Mouse (Mus musculus): ENCODE data around the gene Mterf2. TPM values are rescaled to one million over a fixed set of nuclear protein-coding genes. Genes with fewer than 3 reads are reported as not detected.

The Mterf2 gene
- polyA plus RNA-seq (2014; fragmentation: Illumina TruSeq; extraction: RNeasy Lipid Tissue Mini Kit (QIAGEN cat#74804); ENCODE audit: low read depth, low replicate concordance): 28.6 TPM

GRCm38 (mm10) chr10:85127395-85128287 lies at the start of gene Mterf2:
Gene Mterf2, minus strand, starts transcription at chr10:85128027.

GRCm38 (mm10) chr10:85102247-85103084 lies 25.4 kb downstream of the Mterf2 start, which contains the start of the genes Fhl4 and Tmem263:
Gene Fhl4, minus strand, starts transcription at chr10:85102495.
Gene Tmem263, plus strand, starts transcription at chr10:85102627.

Other genes starting within 250 kb of the Mterf2 start
- gene Ric8b, start 210.4 kb downstream of the Mterf2 start, polyA plus RNA-seq (2014; fragmentation: Illumina TruSeq; extraction: RNeasy Lipid Tissue Mini Kit (QIAGEN cat#74804); ENCODE audit: low read depth, low replicate concordance): 58.1 TPM
- 0.64 TPM for gene Fhl4, start 25.5 kb downstream of the Mterf2 start, polyA plus RNA-seq (2014; fragmentation: Illumina TruSeq; extraction: RNeasy Lipid Tissue Mini Kit (QIAGEN cat#74804); ENCODE audit: low read depth, low replicate concordance)
- gene Tmem263, start 25.4 kb downstream of the Mterf2 start, polyA plus RNA-seq (2014; fragmentation: Illumina TruSeq; extraction: RNeasy Lipid Tissue Mini Kit (QIAGEN cat#74804); ENCODE audit: low read depth, low replicate concordance): 52.4 TPM
- gene Cry1, start 57.0 kb upstream of the Mterf2 start, polyA plus RNA-seq (2014; fragmentation: Illumina TruSeq; extraction: RNeasy Lipid Tissue Mini Kit (QIAGEN cat#74804); ENCODE audit: low read depth, low replicate concordance): 10.6 TPM